In genomic region chr13:8959058-8959457, GRCm38 (mm10) we compare ENCODE assay signal across 32 mouse cellular contexts. TPM values are rescaled to one million over a fixed set of nuclear protein-coding genes. Genes with fewer than 3 reads are reported as not detected.
"Had no signal": no experiment of that assay in that cellular context is flagged by ENCODE, and none has a peak within 500 bp of the region (broad histone marks: within the 10 kb centered on the region; RNA-seq: fewer than 3 reads in every experiment).

No protein-coding gene starts in this region.

RNA-seq across cellular contexts. Expression of gene Idi2, which starts 6.4 kb away (rescaled TPM):
- total RNA-seq: gastrocnemius, adult 2 months; gastrocnemius, postnatal 10 days; gastrocnemius, postnatal 25 days; gastrocnemius, postnatal 4 days; granulocyte monocyte progenitor cell, adult 5-6 weeks; heart, adult 18-20 months; heart, adult 8-10 months; heart, postnatal 10 days; heart, postnatal 25 days; heart, postnatal 4 days; layer of hippocampus, adult 2 months; layer of hippocampus, postnatal 10 days; layer of hippocampus, postnatal 25 days; left cerebral cortex, adult 2 months; left cerebral cortex, postnatal 14 days; left cerebral cortex, postnatal 36 days had no signal
- polyA plus RNA-seq: heart, embryonic 10.5 days; heart, embryonic 12.5 days; heart, embryonic 14.5 days; hindbrain, embryonic 10.5 days; hindbrain, embryonic 12.5 days; hindbrain, embryonic 14.5 days; hindbrain, embryonic 16.5 days; inflammation-experienced regulatory T-cells, adult 6 months; intestine, embryonic 15.5 days; intestine, postnatal 0 days; kidney, embryonic 14.5 days; kidney, embryonic 16.5 days; limb, embryonic 10.5 days; limb, embryonic 12.5 days had no signal

RNA-seq across cellular contexts. Expression of gene Gm9745, which starts 11.0 kb away (rescaled TPM):
- total RNA-seq: gastrocnemius, adult 2 months; gastrocnemius, postnatal 10 days; gastrocnemius, postnatal 25 days; gastrocnemius, postnatal 4 days; granulocyte monocyte progenitor cell, adult 5-6 weeks; heart, adult 18-20 months; heart, adult 8-10 months; heart, postnatal 10 days; heart, postnatal 25 days; heart, postnatal 4 days; layer of hippocampus, adult 2 months; layer of hippocampus, postnatal 10 days; layer of hippocampus, postnatal 25 days; left cerebral cortex, adult 2 months; left cerebral cortex, postnatal 14 days had no signal
- polyA plus RNA-seq: heart, embryonic 10.5 days; heart, embryonic 12.5 days; heart, embryonic 14.5 days; heart, embryonic 16.5 days; hindbrain, embryonic 10.5 days; hindbrain, embryonic 12.5 days; hindbrain, embryonic 14.5 days; hindbrain, embryonic 16.5 days; inflammation-experienced regulatory T-cells, adult 6 months; intestine, embryonic 15.5 days; intestine, postnatal 0 days; kidney, embryonic 14.5 days; kidney, embryonic 16.5 days; limb, embryonic 10.5 days; limb, embryonic 12.5 days; limb, embryonic 14.5 days had no signal
